Mouse (Mus musculus) hindbrain, embryonic 14.5 days (tissue): ENCODE data around the gene Tjp2. TPM values are rescaled to one million over a fixed set of nuclear protein-coding genes. Genes with fewer than 3 reads are reported as not detected.

ENCODE experiments used
- ATAC-seq: fragments of 200-750 bp; cut with Nextera tagmentation; 2 replicates; pipeline ENCODE4 v1.8.0; 2017; ENCODE audit warnings: moderate number of reproducible peaks, mild to moderate bottlenecking, moderate TSS enrichment, moderate library complexity; ENCODE audit not compliant: low FRiP score
- DNase-seq: peaks from one replicate; pipeline ENCODE4 v3.0.0-alpha.2; 2015; ENCODE audit warnings: low spot score
- H3K27ac ChIP-seq: fragments of 300-500 bp; sonication (generic); 2 replicates; pipeline ENCODE4 v1.5.1; 2014; ENCODE audit warnings: mild to moderate bottlenecking, moderate library complexity
- H3K27me3 ChIP-seq: fragments of 300-500 bp; sonication (generic); 2 replicates; pipeline ENCODE4 v1.6.1; 2014; ENCODE audit warnings: mild to moderate bottlenecking, low read length, mixed read lengths; ENCODE audit not compliant: control insufficient read depth, insufficient read depth
- H3K36me3 ChIP-seq: fragments of 300-500 bp; sonication (generic); replicated peaks from 2 replicates; pipeline ENCODE4 v1.6.1; 2014; ENCODE audit not compliant: control insufficient read depth, insufficient read depth
- H3K4me1 ChIP-seq: fragments of 300-500 bp; sonication (generic); replicated peaks from 2 replicates; pipeline ENCODE4 v1.6.1; 2014; ENCODE audit warnings: antibody characterized with exemption, low read length, mixed read lengths; ENCODE audit not compliant: control insufficient read depth, insufficient read depth
- H3K4me2 ChIP-seq: fragments of 300-500 bp; sonication (generic); replicated peaks from 2 replicates; pipeline ENCODE4 v1.6.1; 2014; ENCODE audit warnings: mild to moderate bottlenecking, moderate library complexity
- H3K4me3 ChIP-seq: fragments of 300-500 bp; sonication (generic); replicated peaks from 2 replicates; pipeline ENCODE4 v1.5.1; 2014; ENCODE audit warnings: mild to moderate bottlenecking, low read length
- H3K9ac ChIP-seq: fragments of 300-500 bp; sonication (generic); 2 replicates; pipeline ENCODE4 v1.6.1; 2014
- H3K9me3 ChIP-seq: fragments of 300-500 bp; sonication (generic); 2 replicates; pipeline ENCODE4 v1.6.1; 2016; ENCODE audit warnings: low read length; ENCODE audit not compliant: control insufficient read depth
- whole genome bisulfite sequencing: fragments of 180-500 bp; shearing (Covaris S2); extraction: QIAGEN DNeasy Blood & Tissue Kit; methylation state at CpG from one replicate; pipeline ENCODE4 v1.1.7; 2014; 5-methylcytosine and 5-hydroxymethylcytosine counted together
- polyA plus RNA-seq: library from polyadenylated mRNA; unstranded; fragments of >200 nt; fragmentation: Nextera tagmentation; extraction: Ambion mirVana; gene quantifications from 2 replicates; pipeline ENCODE4 v1.2.1, GENCODE M21; 2014

The Tjp2 gene
- polyA plus RNA-seq, 1 experiment from 2014 or later = 12.6 TPM

DNA sequence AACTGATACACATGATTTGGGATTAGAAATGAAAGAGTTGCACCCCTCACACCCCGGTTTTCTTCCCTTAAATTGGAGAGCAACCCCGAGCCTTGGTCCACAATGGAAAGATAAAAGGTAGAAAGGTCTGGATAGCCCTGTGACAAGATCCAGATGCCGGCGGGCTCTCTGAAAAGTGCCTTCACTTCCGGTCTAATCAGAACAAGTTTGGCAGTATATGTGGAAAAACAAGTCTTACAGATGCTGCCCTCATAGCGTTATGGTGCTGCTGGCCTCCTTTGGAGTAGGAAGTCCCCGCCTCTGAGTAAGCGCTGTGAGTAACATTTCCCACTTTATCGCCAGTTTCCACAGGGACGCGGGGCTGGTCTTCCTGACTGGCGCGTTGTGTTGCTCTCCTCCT is 49.9 kb downstream of the Tjp2 start:
- Histone ChIP-seq H3K4me1 (0 out of 2 replicates have a peak, but pooled peaks cover 8% of the 10 kb centered on the region), H3K27ac (no peak overlapping the region), H3K4me2 (peak overlapping the region; percentile 80), H3K36me3 (no peaks in the 10 kb centered on the region), H3K9me3 (no peaks in the 10 kb centered on the region), H3K27me3 (no peaks in the 10 kb centered on the region; the same call in 1 of the 2 replicates), H3K9ac (0 out of 2 replicates have a peak overlapping the region, but pooled peaks have one; percentile 61), H3K4me3 (peak overlapping the region; percentile 73)
- ATAC-seq = no peak
- WGBS = 10% methylated on average over 13 of the region's 13 CpGs
- DNase-seq = no peak

DNA sequence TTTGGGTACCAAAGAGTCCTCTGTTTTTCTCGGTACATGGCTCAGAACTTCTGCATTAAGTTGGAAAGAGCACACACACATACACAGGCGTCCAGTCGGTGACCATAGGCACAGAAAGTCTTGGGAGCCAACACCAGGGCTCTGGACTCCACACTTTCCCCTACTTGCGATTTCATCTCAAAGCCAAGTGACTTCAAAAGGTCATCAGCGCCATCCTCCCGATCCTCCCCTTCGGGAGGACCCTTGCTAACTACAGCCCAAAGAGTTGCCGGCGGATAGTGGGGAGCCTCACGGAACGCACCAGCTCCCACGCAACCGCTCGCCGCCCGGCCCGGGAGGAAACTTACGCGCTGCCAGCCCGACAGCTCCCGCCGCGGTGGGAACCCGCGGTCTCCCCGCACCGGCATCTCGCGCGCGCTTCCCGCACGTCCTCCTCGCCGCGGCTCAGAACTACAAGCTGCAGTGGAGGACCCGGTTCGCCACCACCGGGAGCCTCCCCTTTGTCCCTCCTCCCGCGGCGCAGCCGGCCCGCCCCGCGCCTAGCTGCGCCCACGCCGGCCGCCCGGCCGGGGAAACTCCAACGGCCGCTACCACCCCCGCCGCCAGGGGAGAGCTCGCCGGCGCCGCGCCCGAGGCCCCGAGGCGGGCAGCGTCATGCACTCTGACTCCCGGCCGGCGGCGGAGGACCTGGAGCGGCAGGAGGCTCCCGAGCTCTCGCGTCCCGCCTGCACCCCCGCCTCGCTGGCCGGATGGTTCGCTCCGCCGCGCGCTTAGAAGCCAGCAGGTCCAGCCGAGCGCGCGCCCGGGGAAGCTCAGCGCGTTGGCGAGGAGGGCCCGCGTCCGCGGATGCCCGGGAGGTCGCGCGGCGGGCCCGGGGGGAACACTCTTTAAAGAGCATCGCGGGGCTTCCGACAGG is 51.0 kb downstream of the Tjp2 start:
- ATAC-seq (peak; percentile 93), DNase-seq (peak; percentile 86)
- Histone ChIP-seq H3K27ac (peak overlapping the region; percentile 52), H3K4me3 (peak overlapping the region; percentile 73), H3K9me3 (no peaks in the 10 kb centered on the region), H3K9ac (peak overlapping the region; percentile 61), H3K4me2 (peak overlapping the region; percentile 80), H3K36me3 (no peaks in the 10 kb centered on the region), H3K4me1 (0 out of 2 replicates have a peak, but pooled peaks cover 8% of the 10 kb centered on the region), H3K27me3 (no peaks in the 10 kb centered on the region; the same call in 1 of the 2 replicates)
- WGBS = under 1% methylated on average over 84 of the region's 103 CpGs

GRCm38 (mm10) chr19:24173020-24173419 is 51.8 kb downstream of the Tjp2 start:
- H3K4me1 ChIP-seq = 0 out of 2 replicates have a peak, but pooled peaks cover 8% of the 10 kb centered on the region
- DNase-seq (no peak), ATAC-seq (no peak)
- H3K4me2 ChIP-seq = peak overlapping the region; percentile 80
- no peaks in the 10 kb centered on the region; the same call in 1 of the 2 replicates for H3K27me3 ChIP-seq
- WGBS = 18% methylated on average over 6 of the region's 6 CpGs
- H3K36me3 ChIP-seq = no peaks in the 10 kb centered on the region
- no peaks in the 10 kb centered on the region for H3K9me3 ChIP-seq
- H3K27ac ChIP-seq = peak overlapping the region; percentile 52; the same call in 1 of the 2 replicates
- peak overlapping the region; percentile 61; the same call in 1 of the 2 replicates for H3K9ac ChIP-seq
- peak overlapping the region; percentile 73 for H3K4me3 ChIP-seq

DNA sequence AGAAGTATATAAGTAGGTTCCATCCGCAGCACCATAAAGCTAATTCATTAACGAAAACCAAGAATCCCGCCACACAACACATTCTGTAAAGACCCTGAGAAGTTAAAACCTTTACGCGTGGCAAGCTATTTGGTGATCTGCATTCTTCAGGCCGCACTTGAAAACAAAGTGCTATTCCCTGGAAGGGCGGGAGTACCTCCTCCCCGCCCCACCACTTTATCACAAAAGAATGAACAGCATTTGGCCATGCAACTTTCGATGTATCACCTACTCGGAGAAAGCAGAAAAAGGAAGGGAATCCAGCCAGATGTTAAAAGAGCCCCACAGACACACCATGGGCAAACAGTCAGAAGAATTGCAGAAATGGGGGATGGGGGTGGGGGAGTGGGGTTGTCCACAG is 56.3 kb downstream of the Tjp2 start:
- peaks cover 22% of the 10 kb centered on the region for H3K4me1 ChIP-seq
- no peak overlapping the region for H3K9ac ChIP-seq
- H3K27ac ChIP-seq = no peak overlapping the region
- no peaks in the 10 kb centered on the region for H3K27me3 ChIP-seq
- WGBS = 71% methylated on average over 10 of the region's 10 CpGs
- H3K4me3 ChIP-seq = no peak overlapping the region
- no peaks in the 10 kb centered on the region for H3K36me3 ChIP-seq
- no peaks in the 10 kb centered on the region for H3K9me3 ChIP-seq
- DNase-seq = no peak
- no peak overlapping the region for H3K4me2 ChIP-seq
- ATAC-seq = no peak

DNA sequence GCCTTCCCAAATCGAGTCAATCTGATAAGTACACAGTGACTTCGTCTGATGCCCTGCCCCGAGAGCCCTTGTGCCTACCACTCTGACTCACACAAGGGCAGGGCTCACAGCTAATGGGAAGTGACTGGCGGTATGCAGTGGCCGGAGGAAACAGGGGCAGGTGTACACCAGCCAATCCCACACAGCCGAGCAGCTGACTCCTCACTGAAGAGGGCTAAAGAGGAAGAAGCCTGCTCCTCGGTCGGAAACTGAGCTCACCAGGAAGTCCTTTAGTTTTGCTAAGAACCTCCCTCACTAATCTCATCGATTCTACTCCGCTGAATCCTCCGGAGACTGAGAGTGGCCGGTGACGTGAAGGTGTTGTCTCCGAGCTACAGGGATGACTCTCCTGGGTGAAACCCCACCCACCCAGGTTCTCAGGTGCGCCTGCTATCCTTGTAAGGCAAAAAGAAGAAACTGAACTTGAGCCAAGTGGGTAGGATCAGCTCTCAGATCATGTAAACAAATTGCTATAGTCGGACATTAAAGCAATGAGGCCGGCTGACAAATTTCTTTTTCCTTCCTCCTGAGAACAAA is 58.2 kb downstream of the Tjp2 start:
- 30% methylated on average over 17 of the region's 17 CpGs for WGBS
- no peak overlapping the region for H3K27ac ChIP-seq

GRCm38 (mm10) chr19:24163974-24164373 is 60.9 kb downstream of the Tjp2 start:
- DNase-seq = no peak
- WGBS = 53% methylated on average over 4 of the region's 4 CpGs
- no peak for ATAC-seq
- Histone ChIP-seq H3K4me3 (no peak overlapping the region), H3K27ac (no peak overlapping the region), H3K27me3 (no peaks in the 10 kb centered on the region), H3K4me2 (no peak overlapping the region), H3K9me3 (no peaks in the 10 kb centered on the region), H3K4me1 (peaks cover 15% of the 10 kb centered on the region), H3K36me3 (no peaks in the 10 kb centered on the region), H3K9ac (no peak overlapping the region)

More for the DNA sequence above, 58.2 kb downstream of the Tjp2 start:
- H3K4me2 ChIP-seq = peak overlapping the region; percentile 25; the same call in 1 of the 2 replicates
- no peak overlapping the region for H3K4me3 ChIP-seq
- DNase-seq (no peak), ATAC-seq (no peak)
- H3K36me3 ChIP-seq = no peaks in the 10 kb centered on the region
- H3K27me3 ChIP-seq = no peaks in the 10 kb centered on the region
- no peaks in the 10 kb centered on the region for H3K9me3 ChIP-seq
- H3K9ac ChIP-seq = no peak overlapping the region
- H3K4me1 ChIP-seq = peaks cover 15% of the 10 kb centered on the region

DNA sequence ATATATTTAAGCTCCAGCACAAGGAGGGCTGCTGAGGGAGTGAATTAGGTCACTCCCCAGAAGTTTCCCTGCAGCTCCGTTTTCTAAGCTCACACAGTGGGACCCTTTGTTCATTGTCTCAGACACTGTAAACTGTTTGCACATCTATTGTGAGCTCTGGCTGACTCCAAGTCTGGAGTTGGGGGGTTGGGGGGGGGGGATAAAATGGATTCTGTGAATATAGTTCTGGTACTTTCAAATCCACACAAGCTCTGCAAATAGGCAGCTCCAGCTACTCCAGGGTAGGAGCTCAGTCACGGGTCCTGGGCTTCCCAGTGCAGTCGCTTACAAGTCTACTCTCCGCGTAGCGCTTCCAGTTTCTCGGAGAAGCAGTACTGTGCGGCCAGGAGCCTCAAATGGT is 64.4 kb downstream of the Tjp2 start:
- H3K27ac ChIP-seq = no peak overlapping the region
- ATAC-seq (peak; percentile 77; the same call in 1 of the 2 replicates), DNase-seq (no peak)
- H3K36me3 ChIP-seq = no peaks in the 10 kb centered on the region
- no peaks in the 10 kb centered on the region for H3K9me3 ChIP-seq
- H3K4me2 ChIP-seq = no peak overlapping the region
- H3K4me3 ChIP-seq = no peak overlapping the region
- H3K9ac ChIP-seq = no peak overlapping the region
- H3K27me3 ChIP-seq = no peaks in the 10 kb centered on the region
- 18% methylated on average over 8 of the region's 8 CpGs for WGBS
- peaks cover 3% of the 10 kb centered on the region; the same call in 1 of the 2 replicates for H3K4me1 ChIP-seq

- DNase-seq (no peak), ATAC-seq (no peak; the same call in 1 of the 2 replicates)
- Histone ChIP-seq H3K27ac (no peak overlapping the region), H3K4me2 (no peak overlapping the region), H3K4me3 (no peak overlapping the region), H3K36me3 (no peaks in the 10 kb centered on the region), H3K9me3 (no peaks in the 10 kb centered on the region), H3K4me1 (no peaks in the 10 kb centered on the region), H3K27me3 (no peaks in the 10 kb centered on the region), H3K9ac (no peak overlapping the region)
- 46% methylated on average over 9 of the region's 9 CpGs for WGBS
Observed at GRCm38 (mm10) chr19:24159751-24160150, 65.1 kb downstream of the Tjp2 start.

GRCm38 (mm10) chr19:24159334-24159733 is 65.5 kb downstream of the Tjp2 start:
- H3K4me3 ChIP-seq = no peak overlapping the region
- no peak overlapping the region for H3K9ac ChIP-seq
- H3K4me2 ChIP-seq = no peak overlapping the region
- DNase-seq = no peak
- no peaks in the 10 kb centered on the region for H3K27me3 ChIP-seq
- no peaks in the 10 kb centered on the region for H3K4me1 ChIP-seq
- H3K36me3 ChIP-seq = no peaks in the 10 kb centered on the region
- H3K27ac ChIP-seq = no peak overlapping the region
- 55% methylated on average over 7 of the region's 9 CpGs for WGBS
- ATAC-seq = no peak
- no peaks in the 10 kb centered on the region for H3K9me3 ChIP-seq
